Mouse (Mus musculus) CD4-positive helper T cell, adult 2 months (primary cell): Measurements from ENCODE around the gene Ccdc77.
"Not testable (repeated sequence)": the region's sequence is repeated elsewhere in the genome, so short reads cannot be mapped to it uniquely, and the experiment has no call there.

Experiments
- DNase-seq: peaks from one replicate; pipeline ENCODE4 v3.0.0-alpha.2; 2012; ENCODE audit warnings: low read depth, missing footprints, low spot score

Ccdc77 gene

DNA sequence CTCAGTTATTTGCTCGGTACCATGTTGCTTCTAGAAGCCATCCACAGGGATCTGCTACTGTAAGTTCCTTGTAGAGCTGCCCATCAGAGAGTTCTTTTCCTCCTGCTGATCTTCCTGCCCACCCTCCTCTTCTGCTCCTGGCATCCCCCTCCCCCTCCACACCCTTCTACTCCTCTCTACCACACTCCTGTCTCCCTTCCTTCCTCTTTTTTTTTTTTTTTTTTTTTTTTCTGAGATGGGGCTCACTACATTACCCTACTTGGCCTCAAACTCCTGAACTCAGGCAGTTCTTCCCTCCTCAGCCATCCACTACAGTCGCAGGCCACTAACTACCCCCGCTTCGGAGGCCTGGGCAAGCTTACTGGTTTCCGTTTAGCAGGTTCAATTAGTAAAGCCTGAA lies 51.7 kb downstream of the Ccdc77 start:
- no peak for DNase-seq

DNA sequence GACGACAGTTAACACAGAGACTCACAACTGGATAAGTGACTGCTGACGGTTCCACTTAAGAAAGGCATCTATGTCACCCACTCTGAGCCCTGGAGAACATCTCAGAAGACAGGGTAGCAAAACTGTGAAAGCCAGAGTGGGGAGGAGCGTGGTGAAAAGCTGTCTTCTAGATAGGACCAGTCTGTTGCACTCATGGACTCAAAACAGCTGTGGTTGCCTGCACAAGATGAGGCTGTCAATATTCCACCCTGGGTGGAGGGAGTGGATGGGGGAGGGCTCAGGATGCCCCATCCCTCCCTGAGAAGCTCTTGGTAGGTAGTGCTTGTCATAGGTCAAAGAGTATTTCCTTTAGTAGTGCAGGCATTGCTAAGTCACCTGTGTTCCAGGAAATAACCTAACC lies 54.4 kb downstream of the Ccdc77 start:
- no peak for DNase-seq

DNA sequence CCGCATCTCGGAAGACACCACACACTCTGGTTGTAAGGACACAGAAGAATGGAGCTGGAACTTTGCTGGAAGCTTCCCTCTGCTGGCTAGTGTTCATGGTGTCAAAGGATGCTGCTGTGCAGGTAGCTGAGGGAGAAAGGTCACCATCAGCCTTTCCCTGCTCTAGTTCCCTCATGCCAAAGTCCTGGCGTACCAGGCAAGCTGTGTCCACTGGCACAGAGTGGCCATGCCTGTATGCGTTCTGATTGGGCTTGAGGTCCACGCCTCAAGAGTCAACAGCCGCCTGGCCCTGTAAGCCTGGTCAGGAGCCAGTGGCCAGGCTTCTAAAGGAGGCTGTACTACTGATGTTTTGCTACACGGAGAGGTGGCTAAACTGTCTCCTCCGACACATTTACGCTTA lies 54.8 kb downstream of the Ccdc77 start:
- DNase-seq, result no peak

DNA sequence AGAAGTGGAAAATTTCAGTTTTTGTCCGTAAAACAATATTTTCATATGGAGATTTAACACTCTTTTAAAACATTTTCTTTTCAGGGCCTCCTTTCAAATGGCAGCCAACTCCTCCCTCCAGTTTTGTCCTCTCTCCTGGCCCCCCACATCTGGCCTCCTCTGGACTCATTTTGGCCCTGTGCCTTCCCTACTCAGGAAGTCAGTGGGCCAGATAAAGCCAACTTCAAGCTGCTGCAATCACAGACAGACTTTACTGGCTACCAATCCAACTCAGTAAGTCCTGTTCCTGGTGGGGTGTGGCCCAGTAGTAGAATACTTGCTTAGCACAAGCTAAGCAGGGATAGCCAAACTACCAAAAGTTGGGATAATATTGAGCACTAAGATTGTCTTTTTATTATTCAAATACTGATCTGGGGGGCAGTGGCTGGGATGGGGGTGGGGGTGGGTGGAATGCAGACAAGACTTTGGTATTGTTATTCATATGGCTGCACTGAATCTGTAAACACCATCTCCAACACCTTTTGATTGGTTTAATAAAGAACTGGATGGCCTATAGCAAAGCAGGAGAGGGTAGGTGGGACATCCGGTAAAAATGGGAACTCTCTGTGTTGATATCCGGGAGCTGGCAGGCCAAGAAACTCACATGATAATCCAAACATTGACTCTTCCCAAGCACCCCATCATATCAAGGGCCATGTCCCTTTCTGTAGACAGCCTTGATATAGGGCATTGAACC lies 57.1 kb downstream of the Ccdc77 start:
- DNase-seq, result no peak

DNA sequence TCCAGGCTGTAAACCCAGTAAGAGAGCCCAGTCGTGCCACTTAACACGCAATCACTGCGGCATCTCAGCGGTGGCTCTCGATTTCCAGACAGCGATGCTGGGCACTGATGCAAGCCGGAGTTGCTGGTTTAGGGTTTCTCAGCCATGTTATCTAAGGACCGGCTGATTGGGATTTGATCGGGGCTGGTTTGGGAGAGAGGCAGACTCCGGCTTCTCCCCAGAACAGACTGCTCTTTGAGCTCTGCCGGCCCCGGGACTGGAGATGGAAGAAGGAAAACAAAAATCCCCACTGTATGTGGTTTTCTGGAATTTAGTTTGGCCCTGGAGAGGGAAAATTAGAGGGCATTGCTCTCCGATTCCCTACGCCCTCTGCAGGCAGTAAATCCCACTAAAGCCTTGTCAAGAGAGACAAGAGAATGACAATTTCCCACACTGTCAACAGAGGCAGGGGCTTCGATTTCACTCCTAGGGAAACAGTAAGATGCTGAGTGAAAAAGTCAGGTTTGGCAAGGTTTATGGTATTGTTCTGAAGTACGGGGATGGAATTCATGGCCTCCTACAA lies 61.3 kb downstream of the Ccdc77 start:
- DNase-seq, result no peak

DNA sequence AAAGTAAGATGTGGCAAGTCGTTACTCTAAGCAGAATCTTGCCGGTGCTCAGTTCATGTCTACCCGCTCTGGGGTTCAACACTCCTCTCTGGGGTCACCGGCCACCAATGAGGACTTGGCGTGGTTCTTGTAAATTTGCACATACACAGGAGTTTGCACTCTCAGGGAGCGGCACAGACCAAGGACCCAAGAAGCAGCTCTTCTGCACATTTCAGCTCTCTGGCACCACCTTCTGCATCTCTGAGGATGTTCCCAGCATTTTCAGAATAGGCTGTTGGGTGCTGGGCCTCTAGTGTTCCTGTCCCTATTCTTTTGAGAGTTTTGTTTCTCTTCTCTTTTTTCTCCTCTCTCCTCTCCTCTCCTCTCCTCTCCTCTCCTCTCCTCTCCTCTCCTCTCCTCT lies 63.0 kb downstream of the Ccdc77 start:
- DNase-seq, result peak; percentile 42

DNA sequence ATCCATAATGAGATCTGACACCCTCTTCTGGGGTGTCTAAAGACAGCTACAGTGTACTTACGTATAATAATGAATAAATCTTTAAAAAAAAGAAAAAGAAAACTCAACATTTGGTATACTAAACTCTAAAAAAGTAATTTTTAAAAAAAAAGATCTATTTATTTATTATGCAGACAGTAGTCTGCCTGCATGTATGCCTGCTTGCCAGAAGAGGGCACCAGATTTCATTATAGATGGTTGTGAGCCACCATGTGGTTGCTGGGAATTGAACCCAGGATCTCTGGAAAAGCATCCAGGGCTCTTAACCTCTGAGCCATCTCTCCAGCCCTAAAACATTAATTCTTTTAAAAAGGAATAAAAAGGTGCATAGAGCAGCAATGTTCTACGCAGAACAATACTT lies 67.6 kb downstream of the Ccdc77 start:
- not testable (repeated sequence) for DNase-seq

DNA sequence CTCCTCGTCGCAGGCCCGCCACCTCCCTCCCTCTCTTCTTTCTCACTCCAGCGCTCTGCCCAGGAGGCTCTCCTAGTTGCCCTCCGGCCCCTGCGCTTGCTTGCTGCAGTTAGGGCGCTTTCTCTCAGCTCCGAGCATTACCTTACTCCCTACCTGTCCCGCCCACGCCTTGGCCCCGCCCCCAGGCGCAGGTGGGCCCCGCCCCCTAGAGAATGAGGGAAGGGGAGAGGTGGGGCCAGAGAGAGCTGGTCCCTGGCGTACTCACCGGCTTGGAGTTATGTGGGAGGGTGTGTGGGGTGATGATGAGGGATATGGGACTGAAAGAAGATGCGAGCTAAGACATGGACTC lies 69.4 kb downstream of the Ccdc77 start:
- DNase-seq, result peak; percentile 30

DNA sequence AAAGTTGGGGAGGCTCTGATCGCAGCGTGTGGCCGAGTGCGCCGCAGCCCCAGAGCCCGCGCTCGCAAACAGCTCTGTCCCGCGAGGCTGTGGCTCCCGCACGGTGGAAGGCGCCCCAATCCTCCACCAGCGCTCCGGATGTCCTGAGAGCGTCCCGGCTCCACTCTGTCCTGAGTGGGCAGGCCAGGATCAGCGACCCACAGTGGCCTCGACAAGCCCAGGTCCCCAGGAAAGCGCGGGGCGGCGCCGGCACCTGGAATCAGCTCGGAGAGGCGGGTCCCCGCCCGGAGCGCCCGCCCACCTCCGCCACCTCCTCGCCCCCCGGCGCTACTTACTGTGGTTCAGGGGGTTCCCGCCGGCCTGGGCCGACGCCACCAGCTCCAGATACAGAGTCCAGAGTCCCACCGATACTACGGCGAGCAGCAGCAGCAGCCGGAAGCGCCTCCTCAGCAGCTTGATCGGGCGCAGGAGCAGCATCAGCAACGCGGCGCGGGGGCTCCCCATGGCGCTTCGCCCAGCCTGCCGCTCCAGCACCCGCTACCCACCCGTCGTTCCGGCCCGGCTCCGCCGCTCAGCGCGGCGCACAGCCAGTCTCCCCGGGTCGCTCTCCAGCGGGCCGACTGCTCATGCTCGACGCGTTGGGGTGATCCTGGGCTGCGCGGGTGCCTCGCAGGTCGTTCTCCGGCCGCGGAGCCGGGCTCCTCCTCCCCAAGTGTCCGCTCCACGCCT lies 70.0 kb downstream of the Ccdc77 start, which contains the start of the genes D330020A13Rik and B4galnt3:
Gene D330020A13Rik (plus strand): TSS at position 309 of the 729 bp plus-strand sequence.
Gene B4galnt3 (minus strand): TSS at position 504 of the 729 bp plus-strand sequence.
- DNase-seq, result peak; percentile 45

DNA sequence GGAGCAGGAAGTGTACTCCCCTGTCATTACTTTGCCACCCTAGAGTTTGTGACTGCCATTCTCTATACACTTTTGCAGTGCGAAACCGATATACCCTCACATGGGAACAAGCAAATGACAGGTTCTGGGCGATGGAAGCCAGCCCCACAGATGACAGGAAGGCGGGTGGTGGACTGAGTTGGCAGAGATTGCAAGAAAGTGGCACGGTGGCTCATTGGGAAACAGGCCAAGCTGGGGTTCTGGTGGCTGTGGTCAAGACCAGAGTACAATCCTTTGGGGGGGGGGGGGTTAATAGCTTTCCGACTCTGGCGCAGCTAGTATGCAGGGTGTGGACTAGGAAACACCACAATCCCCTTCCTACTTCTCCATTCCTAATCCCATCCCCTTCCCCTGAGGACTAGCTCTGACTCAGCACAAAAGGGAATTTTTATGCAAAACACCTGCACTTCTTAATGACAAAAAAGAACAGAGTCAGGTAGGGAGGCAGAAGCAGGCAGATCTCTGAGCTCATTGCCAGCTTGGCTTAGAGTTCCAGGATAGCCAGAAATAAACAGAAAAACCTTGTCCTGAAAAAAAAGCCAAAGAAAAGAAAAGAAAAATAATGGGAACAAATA lies 72.7 kb downstream of the Ccdc77 start:
- no peak for DNase-seq

DNA sequence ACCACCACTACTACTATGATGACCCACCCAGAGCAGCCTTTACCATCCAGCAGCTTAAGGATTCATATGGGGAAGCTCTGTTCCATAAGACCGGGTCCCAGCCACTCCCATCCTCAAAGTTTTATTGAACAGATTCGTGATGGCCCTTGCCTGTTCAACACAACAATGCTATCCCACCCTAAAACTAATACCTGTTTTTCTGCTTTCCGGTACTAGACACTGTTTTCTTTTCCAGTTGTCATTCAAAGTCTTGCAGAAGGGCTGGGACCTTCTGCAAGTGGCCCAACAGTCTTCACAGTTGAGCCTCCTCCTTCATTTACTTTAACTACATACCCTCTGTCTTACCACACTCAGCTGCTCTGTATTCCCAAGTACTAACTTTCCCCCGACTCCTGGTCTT lies 74.7 kb downstream of the Ccdc77 start:
- no peak for DNase-seq

DNA sequence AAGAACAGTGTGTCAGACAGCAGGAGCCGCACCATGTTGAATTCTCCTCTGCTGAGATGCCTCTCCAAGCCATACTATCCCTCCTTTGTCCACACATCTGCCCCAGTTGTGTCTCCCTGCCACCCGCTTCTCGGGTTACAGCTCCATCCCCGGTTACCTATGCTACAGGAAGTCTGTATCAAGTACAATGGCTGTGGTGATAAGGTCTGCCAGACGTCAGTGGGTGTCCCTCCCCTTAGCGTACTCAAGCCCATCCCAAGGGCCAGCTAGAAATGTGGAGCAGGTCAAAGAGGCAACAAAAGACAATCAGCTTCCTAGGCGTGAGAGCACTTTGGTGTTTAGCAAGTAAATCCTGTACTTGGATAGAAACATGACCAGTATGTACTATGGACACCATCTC lies 75.6 kb downstream of the Ccdc77 start:
- DNase-seq, result no peak

DNA sequence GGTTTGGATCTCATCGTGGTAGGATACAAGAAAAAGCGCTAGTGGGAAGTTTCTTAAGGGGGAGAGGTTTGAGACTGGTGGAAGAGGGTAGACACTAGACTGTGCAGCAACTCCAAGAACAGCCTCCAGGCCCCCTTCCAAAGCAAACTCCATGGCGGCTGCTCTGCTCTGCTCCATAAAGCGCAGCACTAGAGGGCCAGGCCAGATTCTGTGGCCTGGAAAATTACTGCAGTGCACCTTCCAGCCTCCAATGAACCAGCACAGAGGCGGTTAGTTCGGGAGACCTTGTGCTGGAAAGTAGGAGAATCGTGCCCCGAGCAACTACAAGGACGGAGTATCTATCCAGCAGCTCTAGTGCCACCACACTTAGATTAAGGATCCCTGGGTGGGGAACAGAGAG lies 76.9 kb downstream of the Ccdc77 start:
- DNase-seq, result no peak

DNA sequence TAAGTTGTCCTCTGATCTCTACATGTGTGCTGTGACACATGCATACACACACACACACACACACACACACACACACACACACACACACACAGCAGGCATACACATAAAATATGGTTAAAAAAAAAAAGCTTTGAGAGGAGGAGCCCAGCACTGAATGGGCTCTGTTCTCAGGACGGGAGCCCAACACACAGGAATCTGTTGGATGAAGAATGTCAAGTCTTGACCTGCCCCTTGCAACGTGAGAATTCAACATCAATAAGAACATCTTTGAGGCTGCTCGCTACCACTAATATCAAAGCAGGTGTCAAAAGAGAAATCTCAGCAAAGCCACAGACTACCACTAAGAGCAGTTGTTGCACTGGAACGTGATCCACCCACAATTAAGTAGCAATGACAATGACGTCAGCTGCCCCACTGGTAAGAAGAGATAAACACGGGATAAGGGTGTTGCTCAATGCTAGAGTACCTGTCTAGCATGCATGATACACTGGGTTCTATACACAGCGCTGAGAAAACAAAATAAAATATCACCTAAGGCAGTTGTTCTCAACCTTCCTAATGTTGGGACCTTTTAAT lies 87.2 kb downstream of the Ccdc77 start:
- DNase-seq, result no peak

DNA sequence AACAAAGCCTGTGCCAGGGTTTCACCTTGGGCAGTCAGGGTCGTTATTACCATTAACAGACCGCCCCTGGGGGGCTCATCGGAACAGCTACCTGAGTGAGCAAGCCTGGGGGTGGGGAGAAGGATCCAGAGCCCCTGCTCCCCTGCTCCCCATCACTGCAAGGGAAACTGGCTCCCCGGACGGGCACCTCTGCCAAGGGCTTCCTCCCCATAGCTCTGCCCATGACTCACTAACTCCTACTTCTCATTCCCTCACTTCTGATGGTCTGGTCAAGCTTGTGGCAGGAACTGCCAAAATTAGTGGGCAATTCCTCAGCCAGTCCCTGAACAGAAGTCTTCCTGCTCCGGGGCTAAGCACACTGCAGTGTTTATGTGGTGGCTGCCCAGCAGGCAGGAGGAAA lies 88.9 kb downstream of the Ccdc77 start:
- no peak for DNase-seq

DNA sequence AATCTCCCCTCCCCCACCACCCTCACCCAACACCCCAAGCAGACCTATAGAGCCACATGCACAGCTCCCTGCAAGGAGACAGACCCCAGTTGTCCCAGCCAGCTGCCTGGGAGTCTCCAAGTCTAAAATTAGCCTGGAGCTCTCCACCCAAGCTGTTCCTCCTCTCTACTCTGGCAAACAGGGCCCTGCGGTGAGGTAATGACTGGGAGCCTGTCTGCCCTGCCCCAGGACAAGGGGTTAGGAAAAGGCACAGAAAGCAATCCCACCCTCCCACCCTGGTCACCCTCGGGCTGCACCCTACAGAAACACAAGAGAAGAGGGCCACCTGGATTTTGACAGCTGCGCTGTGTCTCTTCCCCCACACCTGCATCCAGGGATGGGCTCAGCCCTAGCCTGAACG lies 89.3 kb downstream of the Ccdc77 start:
- no peak for DNase-seq
